Mouse (Mus musculus) ovary, postnatal 10 days (tissue): ENCODE data around the gene Olfr148.

ENCODE experiments used
- DNase-seq: peaks from one replicate; pipeline ENCODE4 v3.0.0; 2022; ENCODE audit warnings: low spot score

Olfr148 gene

DNA sequence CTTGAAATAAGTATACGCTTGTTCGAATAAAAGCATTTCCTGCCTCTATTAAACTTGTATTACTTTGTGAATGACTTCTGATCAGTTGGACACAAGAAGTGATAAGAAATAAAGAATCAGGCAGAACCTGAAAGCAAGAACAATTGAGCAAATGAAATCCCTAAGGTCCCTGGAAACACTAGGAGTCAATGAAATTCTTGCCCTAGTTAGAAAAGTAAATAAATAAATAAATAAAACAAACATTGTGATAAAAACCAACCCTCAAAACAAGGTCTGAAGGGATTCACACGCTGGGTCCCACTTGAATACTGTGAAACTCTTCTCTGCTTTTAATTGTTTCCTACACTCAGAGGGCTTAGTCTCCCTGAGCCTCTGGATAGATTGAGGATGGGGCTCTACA, at the start of gene Olfr148:
Olfr148 (plus strand) TSS at position 301 of the 400 bp plus-strand sequence.
- no peak for DNase-seq

GRCm38 (mm10) chr9:39575469-39575868, 35.0 kb upstream of the Olfr148 start, which contains the start of gene Olfr959:
Gene Olfr959 (minus strand): TSS chr9:39575569.
- DNase-seq: no peak

DNA sequence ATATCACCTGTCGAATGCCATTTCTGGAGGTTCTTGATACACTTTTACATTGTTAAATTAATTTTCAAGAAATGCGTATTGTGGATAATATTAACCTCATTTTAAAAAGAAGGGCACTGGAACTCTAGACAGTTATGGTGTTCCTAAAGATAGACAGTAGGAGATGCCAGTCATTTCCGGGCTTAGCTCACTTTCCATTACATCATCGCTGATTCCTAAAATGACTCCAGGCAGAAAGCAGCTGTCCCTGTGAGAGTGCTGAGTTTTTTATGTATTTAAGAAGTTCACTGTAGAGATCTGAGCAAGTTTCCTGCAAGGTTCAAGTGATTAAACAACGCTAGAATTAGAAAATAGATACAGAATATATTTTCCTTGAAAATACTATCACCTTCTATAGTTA, 33.4 kb upstream of the Olfr148 start:
- DNase-seq: no peak

- DNase-seq: no peak
Measured at GRCm38 (mm10) chr9:39602536-39603332, 7.7 kb upstream of the Olfr148 start.

DNA sequence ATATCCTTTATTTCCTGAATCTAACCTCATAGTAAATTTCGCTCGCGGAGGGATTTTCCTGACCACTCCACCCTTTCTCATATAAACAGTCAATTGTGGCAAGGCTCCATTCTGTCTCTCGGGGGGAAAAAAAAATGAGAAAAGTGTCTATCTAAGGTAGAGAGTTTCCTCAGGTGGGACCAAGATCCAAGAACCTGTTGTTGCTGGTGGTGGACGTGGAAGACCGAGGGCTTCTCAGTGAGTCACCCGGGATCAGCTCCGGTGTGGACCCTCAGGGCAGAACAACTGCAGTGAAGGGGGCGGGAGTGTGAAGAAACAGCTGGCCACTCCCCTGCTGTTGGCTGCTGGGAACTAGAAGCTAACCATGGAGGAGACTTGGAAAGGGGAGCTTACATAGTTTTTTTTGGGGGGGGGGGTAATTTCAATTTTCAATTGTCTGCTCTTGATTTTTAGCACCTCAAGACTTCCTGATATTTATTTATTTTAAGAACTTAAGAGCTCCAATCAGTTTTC, 7.1 kb upstream of the Olfr148 start:
- no peak for DNase-seq

DNA sequence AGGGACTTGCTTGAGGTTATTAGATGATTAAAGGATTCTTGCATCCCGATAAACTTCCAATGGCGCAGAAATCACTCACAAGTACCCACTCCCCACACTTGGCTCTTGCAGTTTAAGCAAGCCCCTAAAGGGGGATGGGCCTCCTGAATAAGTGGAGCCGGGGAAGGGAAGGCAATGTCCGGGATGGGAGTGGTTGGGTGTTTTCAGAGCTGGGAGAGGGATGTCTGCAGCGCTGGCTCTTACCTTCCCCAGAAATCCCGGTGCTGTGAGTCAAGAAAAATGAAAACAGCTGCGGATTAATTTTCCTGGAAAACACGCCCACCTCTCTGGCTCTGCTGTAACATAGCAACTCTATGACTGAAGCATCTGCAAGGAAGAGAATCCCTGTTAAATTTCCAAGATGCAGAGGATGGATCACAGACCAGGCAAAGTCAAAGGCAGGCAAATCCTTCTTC, 6.4 kb upstream of the Olfr148 start, which contains the start of gene AW551984:
AW551984 (minus strand) TSS at position 405 of the 455 bp plus-strand sequence.
- no peak for DNase-seq

GRCm38 (mm10) chr9:39608497-39608896, 2.0 kb upstream of the Olfr148 start:
- DNase-seq: no peak

- DNase-seq: no peak
Measured at GRCm38 (mm10) chr9:39611953-39612352, 1.5 kb downstream of the Olfr148 start.

DNA sequence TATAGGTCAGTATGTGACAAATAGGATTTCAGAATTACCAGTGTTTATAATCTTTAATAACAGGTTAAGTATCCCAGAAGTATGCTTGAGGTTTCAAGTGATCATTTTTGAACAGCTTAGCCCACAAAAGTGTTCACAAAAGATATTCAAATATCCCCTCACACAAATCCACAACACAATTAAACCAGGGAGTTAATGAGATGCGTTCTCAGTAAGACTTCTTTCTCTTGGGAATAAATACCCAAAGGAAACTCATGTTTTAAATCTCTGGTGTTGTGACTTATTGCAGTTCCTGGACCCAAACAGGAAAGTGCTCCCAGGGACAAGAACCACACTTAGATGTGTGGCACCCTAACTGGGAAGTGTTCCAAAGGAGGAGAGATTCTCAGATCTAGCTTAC, 10.6 kb downstream of the Olfr148 start, which contains the start of gene Olfr960:
Olfr960 (plus strand) TSS at position 301 of the 400 bp plus-strand sequence.
- no peak for DNase-seq

DNA sequence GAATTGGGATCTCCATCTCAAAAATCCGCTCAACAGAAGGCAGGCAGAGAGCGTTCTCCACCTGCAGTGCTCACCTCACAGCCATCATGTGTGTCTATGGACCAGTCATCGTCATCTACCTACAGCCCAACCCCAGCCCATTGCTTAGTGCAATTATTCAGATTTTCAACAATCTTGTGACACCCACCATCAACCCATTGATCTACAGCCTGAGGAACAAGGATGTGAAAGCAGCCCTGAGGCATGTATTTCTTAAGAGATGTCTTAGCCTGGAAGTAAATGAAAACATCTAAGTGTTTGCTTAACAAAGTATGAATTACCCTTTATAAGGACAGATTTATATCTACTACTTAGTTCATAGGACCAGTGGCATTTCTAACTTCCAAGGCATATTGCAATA, 13.3 kb downstream of the Olfr148 start:
- DNase-seq: no peak

DNA sequence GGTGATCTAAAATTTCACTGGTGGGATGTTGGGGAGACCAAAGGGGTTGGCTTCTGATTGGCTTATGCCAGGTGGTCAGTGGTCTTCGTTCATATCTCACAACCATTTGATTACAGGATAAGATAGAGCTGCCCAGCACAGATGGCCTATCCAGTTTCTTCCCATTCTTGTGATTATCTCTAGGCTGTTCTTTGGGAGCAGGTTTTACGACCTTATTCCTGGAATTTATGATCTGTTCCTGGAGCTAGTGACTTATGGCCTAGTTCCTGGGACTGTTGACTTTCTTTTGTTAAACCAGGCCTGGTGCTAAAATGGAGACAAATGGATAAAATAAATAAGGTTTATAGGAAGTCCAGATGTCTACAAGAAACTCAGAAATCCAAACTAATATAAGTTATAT, 14.3 kb downstream of the Olfr148 start:
- DNase-seq: no peak

DNA sequence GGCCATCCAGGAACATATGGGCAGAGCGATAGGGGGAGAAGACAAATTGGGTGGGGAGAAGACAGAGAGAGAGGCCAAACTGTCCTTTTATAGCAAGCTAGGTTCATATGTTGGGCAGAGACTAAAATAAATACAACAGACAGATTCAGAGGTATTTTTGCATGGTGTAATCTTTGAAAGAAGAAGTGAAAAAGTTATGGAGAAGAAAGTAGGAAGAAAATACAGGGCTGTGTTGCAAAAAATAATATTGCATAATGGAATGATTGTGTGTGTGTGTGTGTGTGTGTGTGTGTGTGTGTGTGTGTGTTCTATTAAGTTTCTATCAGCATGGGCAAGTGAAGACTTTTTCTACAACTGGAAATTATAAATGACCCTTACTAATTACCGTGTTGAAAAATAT, 18.6 kb downstream of the Olfr148 start:
- DNase-seq: no peak

- DNase-seq: no peak
Measured at GRCm38 (mm10) chr9:39633913-39634594, 23.6 kb downstream of the Olfr148 start.

- DNase-seq: no peak
Measured at GRCm38 (mm10) chr9:39644785-39645184, 34.3 kb downstream of the Olfr148 start, which contains the start of gene Olfr961. Gene Olfr961 (plus strand): TSS chr9:39645085.

DNA sequence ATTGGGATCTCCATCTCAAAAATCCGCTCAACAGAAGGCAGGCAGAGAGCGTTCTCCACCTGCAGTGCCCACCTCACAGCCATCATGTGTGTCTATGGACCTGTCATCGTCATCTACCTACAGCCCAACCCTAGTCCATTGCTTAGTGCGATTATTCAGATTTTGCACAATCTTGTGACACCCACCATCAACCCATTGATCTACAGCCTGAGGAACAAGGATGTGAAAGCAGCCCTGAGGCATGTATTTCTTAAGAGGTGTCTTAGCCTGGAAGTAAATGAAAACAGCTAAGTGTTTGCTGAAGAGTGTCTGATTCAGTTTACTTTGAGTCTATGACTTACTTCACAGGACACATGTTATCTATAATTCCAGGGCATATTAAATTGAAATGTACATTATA, 36.9 kb downstream of the Olfr148 start:
- no peak for DNase-seq

DNA sequence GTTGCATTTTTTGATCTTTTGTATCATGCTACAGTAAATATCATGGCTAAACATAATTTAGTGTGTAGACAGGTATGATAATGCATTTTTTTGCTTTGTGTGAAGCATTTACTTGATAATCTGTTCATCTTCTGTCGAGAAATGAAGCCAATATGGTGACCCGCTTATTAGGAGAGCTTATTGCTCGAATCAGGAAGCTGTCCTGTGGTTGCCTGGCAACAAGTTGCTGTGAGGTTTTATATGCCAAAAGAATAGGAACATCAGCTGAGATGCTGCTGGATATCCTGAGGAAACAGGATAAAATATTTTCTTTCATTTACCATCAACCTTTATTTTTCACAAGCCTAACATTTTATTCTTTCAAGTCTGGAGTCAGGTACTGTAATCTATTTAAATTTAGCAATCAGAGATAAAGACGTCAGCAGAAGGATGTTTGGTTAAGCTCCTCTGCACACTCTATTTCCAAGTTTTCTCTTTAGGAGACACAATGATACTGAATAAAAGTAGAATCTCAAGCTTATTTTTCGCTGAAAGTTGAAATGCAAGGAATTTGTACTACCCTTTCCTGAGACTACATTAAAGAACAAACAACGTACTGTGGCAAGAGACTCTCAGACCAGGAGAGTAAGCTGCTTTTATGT, 44.4 kb downstream of the Olfr148 start:
- no peak for DNase-seq
